33 mouse cellular contexts compared by ENCODE assay signal in genomic region chr7:119088537-119088936, GRCm38 (mm10).
"Had no signal": no experiment of that assay in that cellular context is flagged by ENCODE, and none has a peak within 500 bp of the region (broad histone marks: within the 10 kb centered on the region; RNA-seq: fewer than 3 reads in every experiment).

No protein-coding gene starts in this region.

- H3K27me3 ChIP-seq: heart, embryonic 13.5 days; heart, embryonic 15.5 days; intestine, embryonic 15.5 days; kidney, embryonic 15.5 days had no signal

- H3K4me3 ChIP-seq: heart, embryonic 13.5 days; heart, embryonic 15.5 days; hindbrain, embryonic 10.5 days; hindbrain, embryonic 12.5 days; hindbrain, embryonic 13.5 days; hindbrain, embryonic 15.5 days; intestine, embryonic 15.5 days; kidney, embryonic 15.5 days; layer of hippocampus, adult 2 months; left cerebral cortex, adult 2 months had no signal

- DNase-seq: heart, postnatal 10 days; heart, postnatal 14 days; heart, postnatal 36 days; heart, postnatal 4 days; kidney, adult 11 months; kidney, adult 18-20 months; kidney, adult 2 months; kidney, adult 8-10 months; kidney, adult 9 months; kidney, postnatal 10 days; kidney, postnatal 14 days; kidney, postnatal 25 days; kidney, postnatal 36 days; kidney, postnatal 4 days; layer of hippocampus, adult 9-11 months; layer of hippocampus, postnatal 36 days had no signal

- H3K4me1 ChIP-seq: heart, embryonic 13.5 days; heart, embryonic 15.5 days; intestine, embryonic 15.5 days; kidney, embryonic 15.5 days had no signal

- H3K9me3 ChIP-seq: heart, embryonic 13.5 days; heart, embryonic 15.5 days; hindbrain, embryonic 12.5 days; hindbrain, embryonic 13.5 days; hindbrain, embryonic 15.5 days; intestine, embryonic 15.5 days; kidney, embryonic 15.5 days had no signal

- H3K9ac ChIP-seq: heart, embryonic 13.5 days; heart, embryonic 15.5 days; hindbrain, embryonic 12.5 days; hindbrain, embryonic 13.5 days; hindbrain, embryonic 14.5 days; hindbrain, embryonic 15.5 days; intestine, embryonic 15.5 days; kidney, embryonic 15.5 days had no signal

- H3K27ac ChIP-seq: heart, embryonic 13.5 days; heart, embryonic 15.5 days; hindbrain, embryonic 10.5 days; hindbrain, embryonic 12.5 days; hindbrain, embryonic 13.5 days; hindbrain, embryonic 14.5 days; hindbrain, embryonic 15.5 days; hindbrain, postnatal 0 days; intestine, embryonic 15.5 days; kidney, embryonic 15.5 days; kidney, postnatal 0 days; layer of hippocampus, adult 2 months; left cerebral cortex, adult 2 months had no signal

- ATAC-seq: hindbrain, embryonic 16.5 days; hindbrain, postnatal 0 days; inflammation-experienced regulatory T-cells, adult 6 months; intestine, embryonic 15.5 days; intestine, embryonic 16.5 days; intestine, postnatal 0 days had no signal

- H3K4me2 ChIP-seq: heart, embryonic 13.5 days; heart, embryonic 15.5 days; hindbrain, embryonic 12.5 days; hindbrain, embryonic 13.5 days; hindbrain, embryonic 14.5 days; hindbrain, embryonic 15.5 days; intestine, embryonic 15.5 days; kidney, embryonic 15.5 days had no signal

- H3K36me3 ChIP-seq: heart, embryonic 13.5 days; heart, embryonic 15.5 days; hindbrain, embryonic 10.5 days; hindbrain, embryonic 12.5 days; hindbrain, embryonic 13.5 days; hindbrain, embryonic 15.5 days; intestine, embryonic 15.5 days; kidney, embryonic 15.5 days had no signal
